ENCODE assay signal across 8 mouse cellular contexts in genomic region chr13:106946594-106947540, GRCm38 (mm10). TPM values are rescaled to one million over a fixed set of nuclear protein-coding genes. Genes with fewer than 3 reads are reported as not detected.
DNase-seq lines count a peak whose midpoint lies in the region; ATAC-seq lines count a peak whose summit lies in the region.

TSS of gene Dimt1 (plus strand) at chr13:106947127.

- H3K4me1 ChIP-seq in brown adipose tissue, adult 24 weeks (ENCODE audit: control insufficient read depth, insufficient read depth, insufficient read length, low read length) = peaks cover 5% of the 10 kb centered on the region; the same call in 1 of the 2 replicates
- H3K4me1 ChIP-seq in heart, embryonic 13.5 days = peaks cover 17% of the 10 kb centered on the region
- peaks cover 31% of the 10 kb centered on the region for H3K4me1 ChIP-seq in liver, embryonic 12.5 days
- H3K4me1 ChIP-seq in stomach, embryonic 15.5 days = no peaks in the 10 kb centered on the region; the same call in 1 of the 2 replicates

- H3K4me3 ChIP-seq in brown adipose tissue, adult 24 weeks (ENCODE audit: insufficient read depth, low read depth, low read length) = peak within 1 kb of the TSS; percentile 91
- peak within 1 kb of the TSS; percentile 82 for H3K4me3 ChIP-seq in heart, embryonic 13.5 days
- peak within 1 kb of the TSS; percentile 96 for H3K4me3 ChIP-seq in liver, embryonic 12.5 days
- peak within 1 kb of the TSS; percentile 99 for H3K4me3 ChIP-seq in stomach, embryonic 15.5 days (replicated peaks)

- peak; percentile 95 for DNase-seq in CD4-positive, CD25-positive, alpha-beta regulatory T cell, adult 2 months (ENCODE audit: low read depth, low spot score)
- DNase-seq in fat pad, adult 2 months (ENCODE audit: extremely low read depth, low read depth, low spot score) = peak; percentile 34
- peak; percentile 97 for DNase-seq in kidney, postnatal 10 days
- DNase-seq in natural killer cell, adult 2 months (ENCODE audit: low spot score in 2 of 2) = peak; percentile 85 to 91

- H3K27me3 ChIP-seq in heart, embryonic 13.5 days (replicated peaks) = no peaks in the 10 kb centered on the region
- no peaks in the 10 kb centered on the region for H3K27me3 ChIP-seq in liver, embryonic 12.5 days (replicated peaks)
- H3K27me3 ChIP-seq in stomach, embryonic 15.5 days (replicated peaks) = no peaks in the 10 kb centered on the region

- no peaks in the 10 kb centered on the region for H3K9me3 ChIP-seq in heart, embryonic 13.5 days
- H3K9me3 ChIP-seq in liver, embryonic 12.5 days (replicated peaks) = no peaks in the 10 kb centered on the region
- no peaks in the 10 kb centered on the region for H3K9me3 ChIP-seq in stomach, embryonic 15.5 days

- H3K9ac ChIP-seq in heart, embryonic 13.5 days = peak within 1 kb of the TSS; percentile 91
- peak within 1 kb of the TSS; percentile 92 for H3K9ac ChIP-seq in liver, embryonic 12.5 days
- peak within 1 kb of the TSS; percentile 92 for H3K9ac ChIP-seq in stomach, embryonic 15.5 days

- H3K27ac ChIP-seq in brown adipose tissue, adult 24 weeks (replicated peaks; ENCODE audit: low read depth, low read length) = peak within 1 kb of the TSS; percentile 63
- H3K27ac ChIP-seq in heart, embryonic 13.5 days (replicated peaks) = peak within 1 kb of the TSS; percentile 86
- peak within 1 kb of the TSS; percentile 72 for H3K27ac ChIP-seq in liver, embryonic 12.5 days
- H3K27ac ChIP-seq in stomach, embryonic 15.5 days = peak within 1 kb of the TSS; percentile 94

- WGBS in heart, embryonic 13.5 days = under 1% methylated on average over 68 of the region's 68 CpGs
- WGBS in liver, embryonic 12.5 days (ENCODE audit: insufficient replicate concordance) = under 1% methylated on average over 67 of the region's 68 CpGs
- WGBS in stomach, embryonic 15.5 days = under 1% methylated on average over 67 of the region's 68 CpGs

- peaks cover 29% of the 10 kb centered on the region for H3K36me3 ChIP-seq in heart, embryonic 13.5 days
- H3K36me3 ChIP-seq in liver, embryonic 12.5 days = peaks cover 31% of the 10 kb centered on the region
- H3K36me3 ChIP-seq in stomach, embryonic 15.5 days = peaks cover 7% of the 10 kb centered on the region

- H3K4me2 ChIP-seq in heart, embryonic 13.5 days = peak within 1 kb of the TSS; percentile 80
- H3K4me2 ChIP-seq in liver, embryonic 12.5 days = peak within 1 kb of the TSS; percentile 86
- peak within 1 kb of the TSS; percentile 58 for H3K4me2 ChIP-seq in stomach, embryonic 15.5 days

- ATAC-seq in heart, embryonic 13.5 days (ENCODE audit: extremely low read depth, insufficient number of reproducible peaks, low FRiP score, low TSS enrichment) = peak; percentile 97
- ATAC-seq in liver, embryonic 12.5 days = peak; percentile 99
- ATAC-seq in stomach, embryonic 15.5 days (ENCODE audit: insufficient read depth, low FRiP score, low read depth) = peak; percentile 100

RNA-seq across cellular contexts. Expression of gene Dimt1, which starts in this region (rescaled TPM):
- polyA plus RNA-seq in brown adipose tissue, adult 24 weeks (2012; ENCODE audit: insufficient read depth, insufficient read length, missing spikeins) = 4.8 and 5.6 TPM in 2 replicates
- polyA plus RNA-seq in heart, embryonic 13.5 days (2015; fragmentation: Nextera tagmentation; extraction: Ambion mirVana) = 28.5 and 28.8 TPM in 2 replicates
- polyA plus RNA-seq in liver, embryonic 12.5 days (2016; fragmentation: Nextera tagmentation; extraction: Ambion mirVana) = 33.4 and 33.6 TPM in 2 replicates
- 37.9 and 39.0 TPM in 2 replicates for polyA plus RNA-seq in stomach, embryonic 15.5 days (2015; fragmentation: Nextera tagmentation; extraction: Ambion mirVana)

Comparison
In these comparisons a context has a peak if more than half of its experiments do, and no peak if none do; other contexts are left out.
1. Peak in every context shown above with its lines: DNase-seq, ATAC-seq, H3K4me3 ChIP-seq and H3K27ac ChIP-seq.
2. DNase-seq: peak in every context shown above with its lines; median percentile 97 in kidney, postnatal 10 days; 95 in CD4-positive, CD25-positive, alpha-beta regulatory T cell, adult 2 months; 88 in natural killer cell, adult 2 months; 34 in fat pad, adult 2 months.